Mouse (Mus musculus): ENCODE results near the gene Hoxa4. TPM values are rescaled to one million over a fixed set of nuclear protein-coding genes. Genes with fewer than 3 reads are reported as not detected.

Gene Hoxa4
- polyA plus RNA-seq, 2 experiments = 0.14 to 0.26 TPM

DNA sequence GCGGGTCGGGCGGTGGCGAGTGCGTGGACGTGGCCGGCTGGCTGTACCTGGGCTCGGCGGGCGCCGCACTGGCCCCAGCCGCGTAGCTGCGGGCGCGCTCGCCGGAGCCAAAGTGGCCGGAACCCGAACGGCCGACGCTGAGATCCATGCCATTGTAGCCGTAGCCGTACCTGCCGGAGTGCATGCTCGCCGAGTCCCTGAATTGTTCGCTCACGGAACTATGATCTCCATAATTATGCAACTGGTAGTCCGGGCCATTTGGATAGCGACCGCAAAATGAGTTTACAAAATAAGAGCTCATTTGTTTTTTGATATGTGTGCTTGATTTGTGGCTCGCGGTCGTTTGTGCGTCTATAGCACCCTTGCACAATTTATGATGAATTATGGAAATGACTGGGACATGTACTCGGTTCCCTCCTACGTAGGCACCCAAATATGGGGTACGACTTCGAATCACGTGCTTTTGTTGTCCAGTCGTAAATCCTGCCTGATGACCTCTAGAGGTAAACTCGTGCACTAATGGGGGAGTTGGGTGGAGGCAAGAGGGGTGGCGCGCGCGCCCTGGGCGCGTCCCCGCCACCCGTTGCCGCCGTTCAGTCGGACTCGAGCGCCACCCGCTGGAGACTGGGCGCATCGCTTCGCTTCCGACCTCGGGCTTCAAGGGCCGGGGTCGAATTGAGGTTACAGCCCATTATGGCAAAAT is 12.6 kb upstream of the Hoxa4 start, which contains the start of gene Hoxa5:
Hoxa5 (minus strand) TSS at position 538 of the 703 bp plus-strand sequence.
- TF ChIP-seq CTCF (IDR thresholded peaks at IDR 0.05; ENCODE audit: low read depth) (peak; percentile 67), EP300 (IDR thresholded peaks at IDR 0.05; ENCODE audit: low read depth) (no peak)
- no peaks in the 10 kb centered on the region for H3K36me3 ChIP-seq (replicated peaks; ENCODE audit: control insufficient read depth, insufficient read depth, low read depth)
- H3K4me2 ChIP-seq (ENCODE audit: low read depth) = peak within 1 kb of the TSS; percentile 43
- H3K4me3 ChIP-seq (ENCODE audit: insufficient read depth in 1 of 2, low read depth in 2 of 2, low read length in 2 of 2) = peak within 1 kb of the TSS; percentile 44 to 47
- no peak within 1 kb of the TSS; the same call in 1 of the 2 replicates for H3K9ac ChIP-seq (replicated peaks)
- no peaks in the 10 kb centered on the region for H3K4me1 ChIP-seq (replicated peaks; ENCODE audit: control insufficient read depth in 2 of 2, insufficient read depth in 2 of 2, low read length in 1 of 2)
- under 1% methylated on average over 65 of the region's 65 CpGs for WGBS (ENCODE audit: insufficient replicate concordance)
- H3K27me3 ChIP-seq (ENCODE audit: control insufficient read depth, insufficient read depth, low read length) = peaks cover 97% of the 10 kb centered on the region
- ATAC-seq (ENCODE audit: insufficient read depth) (no peak), DNase-seq (ENCODE audit: low read depth in 3 of 3, low spot score in 3 of 3) (peak in 2 of 3 experiments; percentile 17 to 31)
- H3K27ac ChIP-seq = no peak within 1 kb of the TSS
- H3K9me3 ChIP-seq (ENCODE audit: control insufficient read depth, low read length) = no peaks in the 10 kb centered on the region

DNA sequence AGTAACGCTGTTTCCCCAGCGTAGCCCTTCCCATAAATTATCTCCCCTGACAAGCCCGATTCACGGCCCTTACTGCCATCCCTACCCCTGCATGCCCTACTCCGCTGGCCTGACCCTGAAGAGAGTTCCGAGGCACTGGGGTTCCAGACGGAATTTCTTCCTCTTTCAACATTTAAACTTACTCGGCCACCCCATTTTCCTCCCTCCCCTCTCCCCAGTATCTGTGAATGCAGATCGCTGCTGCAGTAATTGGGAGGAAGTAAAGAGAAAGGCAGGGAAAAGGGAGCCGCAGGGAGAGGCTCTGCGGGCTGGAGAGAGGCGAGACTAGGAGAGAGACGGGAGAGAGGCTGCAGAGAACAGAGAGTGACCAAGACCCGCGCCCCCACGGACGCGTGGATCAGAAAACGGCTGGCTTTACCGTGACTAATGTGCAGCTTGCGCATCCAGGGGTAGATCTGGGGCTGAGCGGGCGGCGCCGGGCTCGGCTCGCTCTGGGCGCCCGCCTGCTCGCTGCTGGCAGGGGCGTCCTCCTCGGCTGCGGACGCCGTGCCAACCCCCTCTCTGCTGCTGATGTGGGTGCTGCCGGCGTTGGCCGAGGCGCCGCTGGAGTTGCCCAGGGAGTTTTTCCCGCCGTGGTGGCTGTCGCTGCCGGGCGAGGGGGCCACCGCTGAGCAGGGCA is 12.0 kb upstream of the Hoxa4 start:
- DNase-seq (ENCODE audit: low read depth in 3 of 3, low spot score in 3 of 3) (no peak), ATAC-seq (ENCODE audit: insufficient read depth) (no peak)
- WGBS (ENCODE audit: insufficient replicate concordance) = under 1% methylated on average over 46 of the region's 46 CpGs
- Histone ChIP-seq H3K4me2 (ENCODE audit: low read depth) (peak overlapping the region; percentile 43), H3K9me3 (ENCODE audit: control insufficient read depth, low read length) (no peaks in the 10 kb centered on the region), H3K4me1 (replicated peaks; ENCODE audit: control insufficient read depth in 2 of 2, insufficient read depth in 2 of 2, low read length in 1 of 2) (no peaks in the 10 kb centered on the region), H3K27ac (no peak overlapping the region), H3K36me3 (replicated peaks; ENCODE audit: control insufficient read depth, insufficient read depth, low read depth) (no peaks in the 10 kb centered on the region), H3K27me3 (ENCODE audit: control insufficient read depth, insufficient read depth, low read length) (peaks cover 95% of the 10 kb centered on the region), H3K4me3 (ENCODE audit: insufficient read depth in 1 of 2, low read depth in 2 of 2, low read length in 2 of 2) (peak overlapping the region; percentile 44 to 47), H3K9ac (replicated peaks) (no peak overlapping the region; the same call in 1 of the 2 replicates)
- TF ChIP-seq EP300 (IDR thresholded peaks at IDR 0.05; ENCODE audit: low read depth) (no peak), CTCF (IDR thresholded peaks at IDR 0.05; ENCODE audit: low read depth) (no peak)

DNA sequence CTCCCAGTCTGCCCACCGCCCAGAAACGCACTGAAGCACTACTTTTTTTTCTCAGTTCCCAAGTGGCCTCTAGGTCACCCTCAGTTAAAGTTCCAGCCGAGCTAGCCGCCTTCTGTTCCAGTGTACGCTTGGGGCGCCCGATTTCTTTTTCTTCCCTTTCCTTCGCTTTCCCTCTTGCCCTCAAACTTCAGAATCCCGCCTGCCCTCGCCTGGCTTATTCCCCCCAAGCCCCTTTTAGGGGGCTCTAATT is 11.5 kb upstream of the Hoxa4 start:
- H3K36me3 ChIP-seq (replicated peaks; ENCODE audit: control insufficient read depth, insufficient read depth, low read depth) = no peaks in the 10 kb centered on the region
- peak overlapping the region; percentile 43 for H3K4me2 ChIP-seq (ENCODE audit: low read depth)
- peak overlapping the region in 1 of 2 experiments; percentile 44; a peak in 2 of 4 replicates for H3K4me3 ChIP-seq (ENCODE audit: insufficient read depth in 1 of 2, low read depth in 2 of 2, low read length in 2 of 2)
- DNase-seq (ENCODE audit: low read depth in 3 of 3, low spot score in 3 of 3) (no peak), ATAC-seq (ENCODE audit: insufficient read depth) (no peak)
- no peaks in the 10 kb centered on the region for H3K4me1 ChIP-seq (replicated peaks; ENCODE audit: control insufficient read depth in 2 of 2, insufficient read depth in 2 of 2, low read length in 1 of 2)
- peaks cover 95% of the 10 kb centered on the region for H3K27me3 ChIP-seq (ENCODE audit: control insufficient read depth, insufficient read depth, low read length)
- 3% methylated on average over 10 of the region's 10 CpGs for WGBS (ENCODE audit: insufficient replicate concordance)
- H3K27ac ChIP-seq = no peak overlapping the region
- H3K9ac ChIP-seq (replicated peaks) = no peak overlapping the region
- no peaks in the 10 kb centered on the region for H3K9me3 ChIP-seq (ENCODE audit: control insufficient read depth, low read length)
- TF ChIP-seq CTCF (IDR thresholded peaks at IDR 0.05; ENCODE audit: low read depth) (no peak), EP300 (IDR thresholded peaks at IDR 0.05; ENCODE audit: low read depth) (no peak)

DNA sequence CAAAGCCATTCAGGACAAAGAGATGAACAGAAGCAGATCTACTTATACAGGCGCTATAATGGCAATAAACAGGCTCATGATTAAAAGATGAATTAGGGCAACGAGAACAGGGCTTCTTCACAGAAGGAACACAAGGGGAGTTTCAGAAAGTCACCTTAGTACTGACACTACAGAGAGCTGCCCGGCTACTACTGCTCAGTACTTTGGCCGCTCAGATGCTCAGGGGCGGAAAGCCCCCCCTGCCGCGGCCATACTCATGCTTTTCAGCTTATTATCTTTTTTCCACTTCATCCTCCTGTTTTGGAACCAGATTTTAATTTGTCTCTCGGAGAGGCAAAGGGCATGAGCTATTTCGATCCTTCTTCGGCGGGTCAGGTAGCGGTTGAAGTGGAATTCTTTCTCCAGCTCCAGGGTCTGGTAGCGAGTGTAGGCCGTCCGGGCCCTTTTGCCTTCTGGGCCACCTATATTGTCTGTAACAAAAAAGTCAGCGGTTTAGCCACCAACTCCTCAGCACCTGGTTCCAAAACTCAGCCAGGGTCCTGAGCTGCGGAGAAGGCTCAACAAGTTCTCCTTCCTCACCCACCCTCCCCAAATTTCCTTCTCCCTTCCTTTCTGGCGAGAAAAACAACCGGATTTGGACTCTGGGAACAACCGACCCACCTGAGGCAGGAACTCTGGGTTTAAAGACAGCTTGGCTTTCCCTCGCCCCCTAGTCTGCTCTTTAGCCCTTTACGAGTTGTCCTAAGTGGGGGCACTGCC is 11.0 kb upstream of the Hoxa4 start:
- WGBS (ENCODE audit: insufficient replicate concordance) = 27% methylated on average over 22 of the region's 22 CpGs
- Histone ChIP-seq H3K9me3 (ENCODE audit: control insufficient read depth, low read length) (no peaks in the 10 kb centered on the region), H3K4me2 (ENCODE audit: low read depth) (no peak overlapping the region), H3K36me3 (replicated peaks; ENCODE audit: control insufficient read depth, insufficient read depth, low read depth) (no peaks in the 10 kb centered on the region), H3K4me1 (replicated peaks; ENCODE audit: control insufficient read depth in 2 of 2, insufficient read depth in 2 of 2, low read length in 1 of 2) (no peaks in the 10 kb centered on the region), H3K4me3 (ENCODE audit: insufficient read depth in 1 of 2, low read depth in 2 of 2, low read length in 2 of 2) (peak overlapping the region in 1 of 2 experiments; percentile 27; a peak in 1 of 4 replicates), H3K27me3 (ENCODE audit: control insufficient read depth, insufficient read depth, low read length) (peaks cover 97% of the 10 kb centered on the region), H3K9ac (replicated peaks) (no peak overlapping the region), H3K27ac (no peak overlapping the region)
- DNase-seq (ENCODE audit: low read depth in 3 of 3, low spot score in 3 of 3) (no peak), ATAC-seq (ENCODE audit: insufficient read depth) (no peak)
- TF ChIP-seq EP300 (IDR thresholded peaks at IDR 0.05; ENCODE audit: low read depth) = no peak
- no peak for TF ChIP-seq CTCF (IDR thresholded peaks at IDR 0.05; ENCODE audit: low read depth)

DNA sequence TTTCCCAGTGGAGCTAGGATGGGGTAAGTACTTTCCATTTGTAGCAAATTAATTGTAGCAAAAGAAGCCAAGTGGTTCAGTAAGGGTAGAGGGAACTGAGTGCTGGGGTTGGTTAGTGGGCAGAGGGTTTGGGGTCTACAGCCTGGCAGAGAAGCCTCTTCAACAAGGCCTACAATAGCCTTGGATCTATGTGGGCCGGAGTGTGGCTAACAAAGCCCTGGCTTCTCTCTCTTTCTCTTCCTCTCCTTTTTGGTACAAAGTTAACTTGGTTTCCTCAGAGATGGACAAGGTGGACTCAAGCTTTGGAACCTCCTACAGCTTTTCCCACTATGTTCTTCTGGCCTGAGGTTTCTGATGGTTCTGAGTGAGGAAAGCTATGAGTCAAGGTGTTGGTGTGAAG is 9.7 kb upstream of the Hoxa4 start:
- ATAC-seq (ENCODE audit: insufficient read depth) (no peak), DNase-seq (ENCODE audit: low read depth in 3 of 3, low spot score in 3 of 3) (no peak)
- H3K27me3 ChIP-seq (ENCODE audit: control insufficient read depth, insufficient read depth, low read length) = peaks cover 96% of the 10 kb centered on the region
- H3K27ac ChIP-seq = no peak overlapping the region
- no peak overlapping the region for H3K4me3 ChIP-seq (ENCODE audit: insufficient read depth in 1 of 2, low read depth in 2 of 2, low read length in 2 of 2)
- no peaks in the 10 kb centered on the region for H3K9me3 ChIP-seq (ENCODE audit: control insufficient read depth, low read length)
- 46% methylated on average over 1 of the region's 1 CpGs for WGBS (ENCODE audit: insufficient replicate concordance)
- no peak overlapping the region for H3K4me2 ChIP-seq (ENCODE audit: low read depth)
- TF ChIP-seq CTCF (IDR thresholded peaks at IDR 0.05; ENCODE audit: low read depth) (no peak), EP300 (IDR thresholded peaks at IDR 0.05; ENCODE audit: low read depth) (no peak)
- H3K4me1 ChIP-seq (replicated peaks; ENCODE audit: control insufficient read depth in 2 of 2, insufficient read depth in 2 of 2, low read length in 1 of 2) = 0 out of 4 replicates have a peak, but pooled peaks cover 0 to 2% of the 10 kb centered on the region in 2 experiments
- no peak overlapping the region for H3K9ac ChIP-seq (replicated peaks)
- H3K36me3 ChIP-seq (replicated peaks; ENCODE audit: control insufficient read depth, insufficient read depth, low read depth) = no peaks in the 10 kb centered on the region
